Mouse (Mus musculus) T-helper 2 cell (primary cell): ENCODE results near the gene Mapk11.

ENCODE experiments used
- in situ Hi-C: fragments of 300-600 bp; cut with MboI, MseI; formaldehyde crosslinking; loops from one replicate; pipeline ENCODE4 v1.15.1; 2025; ENCODE audit warnings: high pct_unique_total_duplicates

Mapk11 gene

DNA sequence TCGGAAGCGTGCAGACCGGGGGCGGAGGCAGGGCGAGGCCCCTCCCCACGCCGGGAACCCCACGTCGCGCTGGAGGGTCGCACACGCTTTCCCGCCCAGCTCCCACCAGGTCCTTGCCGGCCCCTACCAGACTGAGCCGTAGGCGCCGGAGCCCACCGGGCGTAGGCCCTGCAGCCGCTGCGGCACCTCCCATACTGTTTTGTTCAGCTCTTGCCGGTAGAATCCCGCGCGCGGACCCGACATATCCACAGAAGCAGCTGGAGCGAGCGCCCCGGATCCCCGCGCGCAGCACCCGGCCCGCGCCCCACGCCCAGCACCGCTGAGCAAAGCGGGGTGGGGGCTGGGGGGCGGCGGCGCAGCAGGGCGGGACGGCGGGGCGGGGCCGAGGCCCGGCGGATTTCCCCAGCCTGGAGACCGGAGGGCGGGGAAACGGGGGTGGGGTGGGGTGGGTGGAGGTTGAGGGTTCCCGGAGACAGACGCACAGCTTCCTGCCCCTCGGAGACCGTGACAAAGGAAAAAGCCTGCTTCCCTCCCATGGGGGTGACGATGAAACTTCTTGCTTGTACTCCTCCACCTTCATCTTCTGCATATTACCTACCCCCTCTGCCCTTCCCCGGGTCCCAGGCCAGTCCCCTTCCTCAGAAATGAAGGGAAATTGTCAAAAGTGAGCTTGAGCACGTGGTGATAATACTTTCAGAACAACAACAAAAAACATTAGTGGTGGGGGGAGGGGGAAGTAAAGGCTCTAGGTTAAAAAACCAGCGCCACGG, at the start of gene Mapk11:
Gene Mapk11 (minus strand): TSS at position 358 of the 770 bp plus-strand sequence.
- in situ Hi-C loops = loop anchor here (25.0 kb wide), 1 partner anchor 838 kb away; no protein-coding TSS in a partner anchor

GRCm38 (mm10) chr15:89197056-89197455, 47.6 kb upstream of the Mapk11 start:
- in situ Hi-C loops = no loop called here

DNA sequence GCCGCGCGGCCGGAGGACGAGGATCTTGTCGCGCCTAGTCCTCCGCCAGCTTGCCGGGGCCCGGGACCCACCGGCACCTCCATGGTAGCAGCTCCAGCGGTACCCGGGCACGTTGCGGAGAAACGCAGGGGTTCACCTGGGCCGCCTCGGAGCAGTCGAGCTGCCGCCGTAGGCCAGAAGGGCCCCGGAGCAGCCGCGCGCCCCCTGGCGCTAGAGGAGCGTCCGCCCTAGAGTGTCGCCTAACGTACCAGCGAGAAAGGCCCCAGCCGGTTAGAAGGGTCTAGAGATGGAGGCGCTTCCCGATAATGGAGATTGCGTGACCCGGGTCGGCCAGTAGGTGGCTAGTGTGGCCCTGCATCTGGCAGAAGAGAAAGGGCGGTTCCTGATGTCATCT, 46.9 kb upstream of the Mapk11 start, which contains the start of gene Dennd6b:
Gene Dennd6b (minus strand): TSS at position 184 of the 394 bp plus-strand sequence.
- in situ Hi-C loops = no loop called here

- in situ Hi-C loops = no loop called here
These were observed 46.4 kb upstream of the Mapk11 start for GRCm38 (mm10) chr15:89195690-89196312.

GRCm38 (mm10) chr15:89195261-89195681, 45.8 kb upstream of the Mapk11 start:
- in situ Hi-C loops = no loop called here

DNA sequence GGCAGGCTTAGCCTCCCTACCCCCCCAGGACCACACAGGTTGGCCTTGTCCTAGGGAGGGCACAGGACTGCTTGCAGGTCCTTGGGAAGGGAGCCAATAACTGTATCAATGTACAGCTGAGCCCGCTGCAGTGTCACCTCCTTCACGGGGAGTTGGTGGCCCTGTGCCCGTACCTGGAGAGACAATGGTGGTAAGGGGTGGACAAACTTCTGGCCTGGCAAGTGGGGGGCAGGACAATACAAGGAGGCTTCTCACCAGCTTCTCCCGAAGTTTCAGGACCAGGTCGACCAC, 35.5 kb upstream of the Mapk11 start:
- in situ Hi-C loops = no loop called here

GRCm38 (mm10) chr15:89184141-89184936, 34.9 kb upstream of the Mapk11 start:
- in situ Hi-C loops = no loop called here

- in situ Hi-C loops = no loop called here
These were observed 33.4 kb upstream of the Mapk11 start for GRCm38 (mm10) chr15:89182842-89183241.

- in situ Hi-C loops = no loop called here
These were observed 32.9 kb upstream of the Mapk11 start for GRCm38 (mm10) chr15:89182328-89182741.

DNA sequence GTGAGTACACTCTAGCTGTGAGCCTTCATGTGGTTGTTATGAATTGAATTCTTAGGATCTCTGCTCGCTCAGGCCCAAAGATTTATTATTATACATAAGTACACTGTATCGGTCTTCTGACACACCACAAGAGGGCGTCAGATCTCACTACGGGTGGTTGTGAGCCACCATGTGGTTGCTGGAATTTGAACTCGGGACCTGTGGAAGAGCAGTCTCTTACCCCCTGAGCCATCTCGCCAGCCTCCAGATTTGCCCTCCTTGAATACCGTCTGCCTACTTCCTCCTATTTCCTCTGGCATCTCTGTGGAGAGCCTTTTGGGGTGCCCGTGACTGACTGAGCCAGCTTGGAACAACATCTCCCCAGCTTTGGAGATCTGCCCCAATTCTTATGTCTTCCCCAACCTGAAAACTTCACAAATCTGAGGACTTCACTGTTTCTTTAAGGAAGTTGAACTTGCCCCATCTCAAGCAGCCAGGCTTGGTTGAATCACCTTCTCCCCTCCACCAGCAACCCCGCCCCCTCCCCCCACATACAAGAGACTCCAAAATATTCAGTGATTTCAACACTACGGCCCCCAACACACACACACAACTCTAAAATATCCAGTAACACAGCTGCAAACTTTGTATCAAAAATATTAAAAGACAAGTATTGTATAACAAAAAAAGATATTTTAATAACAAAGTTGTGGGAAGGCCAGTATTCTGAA, 32.3 kb upstream of the Mapk11 start:
- in situ Hi-C loops = no loop called here

DNA sequence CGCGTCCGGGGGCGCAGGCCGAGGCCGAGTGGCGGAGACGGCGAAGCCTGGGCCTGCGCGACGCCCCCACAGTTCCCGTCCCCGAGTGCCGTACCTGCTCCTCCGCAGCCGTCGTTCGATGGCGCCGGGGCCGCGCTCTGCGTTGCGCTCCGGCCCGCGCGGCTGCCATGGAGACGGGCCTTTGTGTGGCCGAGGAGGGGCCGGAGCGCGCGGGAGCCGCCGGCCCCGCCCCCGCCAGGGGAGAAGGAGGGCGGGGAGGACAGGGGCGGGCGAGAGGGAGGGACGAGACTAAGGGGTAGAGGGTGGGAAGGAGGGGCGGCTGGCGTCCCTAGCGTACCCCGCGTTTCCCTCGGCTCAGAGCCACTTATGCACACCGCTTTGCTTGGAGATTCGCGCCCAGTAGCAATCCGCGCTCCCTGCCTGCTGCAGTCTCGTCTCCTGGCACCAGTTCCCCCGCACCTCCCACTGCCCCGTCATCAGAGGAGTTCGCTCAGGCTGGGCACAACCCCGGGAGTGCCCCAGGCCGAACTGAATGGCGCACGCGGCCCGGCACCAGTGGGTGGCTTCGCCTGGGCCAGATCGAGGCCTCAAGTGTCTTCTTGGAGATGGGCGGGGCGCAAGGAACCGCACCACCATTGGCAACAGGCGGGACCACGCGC, 31.3 kb upstream of the Mapk11 start, which contains the start of gene Plxnb2:
Gene Plxnb2 (minus strand): TSS at position 218 of the 659 bp plus-strand sequence.
- in situ Hi-C loops = no loop called here

GRCm38 (mm10) chr15:89180081-89180541, 30.7 kb upstream of the Mapk11 start:
- in situ Hi-C loops = no loop called here

GRCm38 (mm10) chr15:89179630-89179964, 30.2 kb upstream of the Mapk11 start:
- in situ Hi-C loops = no loop called here

DNA sequence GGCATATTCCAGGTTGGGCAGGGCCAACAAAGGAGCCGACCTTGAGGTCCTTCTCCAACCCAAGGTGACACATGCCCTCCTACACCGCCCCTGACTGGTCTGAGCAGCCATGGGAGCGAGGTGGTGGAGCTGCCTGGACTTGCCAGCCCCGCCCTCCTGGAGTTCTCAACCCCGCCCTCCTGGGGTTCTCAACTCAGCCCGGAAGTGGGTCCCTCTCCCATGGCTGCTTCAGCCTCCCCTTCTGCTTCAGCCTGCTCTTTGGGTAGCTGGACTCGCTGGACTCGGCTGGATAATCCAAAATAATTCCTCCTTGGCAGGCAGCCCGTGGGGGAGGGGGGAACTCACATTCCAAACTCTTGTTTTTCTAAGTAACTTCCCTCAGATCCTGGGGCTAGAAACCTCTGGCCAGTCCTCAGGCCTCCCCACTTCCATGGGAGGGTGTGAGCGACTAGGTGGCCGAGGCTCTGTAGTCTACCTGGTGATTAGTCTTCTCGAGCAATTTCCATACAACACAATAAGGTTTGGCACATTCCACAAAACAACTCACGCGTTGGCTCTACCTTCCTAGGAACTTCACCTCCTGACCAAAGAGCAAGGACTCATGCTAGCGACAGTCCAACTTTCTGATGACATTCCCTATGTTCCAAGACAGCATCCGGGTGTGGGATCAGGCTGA, 29.7 kb upstream of the Mapk11 start:
- in situ Hi-C loops = no loop called here

DNA sequence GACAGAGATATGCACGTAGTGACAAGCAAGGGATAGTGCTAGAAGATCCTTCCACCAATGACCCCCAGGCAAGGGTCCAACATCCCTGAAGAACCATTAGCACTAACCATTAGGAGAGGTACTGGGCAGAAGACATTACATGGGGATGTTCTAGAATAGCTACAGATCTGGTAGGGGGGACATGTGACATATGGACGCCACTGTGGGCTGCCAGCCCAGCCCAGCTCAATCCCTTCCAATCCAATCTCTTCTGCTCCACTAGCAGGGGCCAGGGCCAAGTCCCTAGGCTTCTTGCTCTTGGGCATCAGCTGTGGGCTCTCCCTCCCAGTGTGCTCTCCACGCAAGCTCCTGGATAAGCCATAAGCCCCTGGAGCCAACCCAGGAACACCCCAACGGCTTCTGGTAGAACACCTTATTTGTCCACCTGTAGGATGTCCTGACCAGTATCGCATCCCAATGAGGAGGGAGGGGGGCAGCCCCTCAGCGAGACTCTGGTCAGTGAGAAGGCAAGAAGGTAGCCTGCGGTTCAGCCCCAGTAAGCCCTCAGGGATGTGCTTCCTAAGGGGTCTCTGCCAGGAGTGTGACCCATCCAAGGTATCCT, 28.9 kb upstream of the Mapk11 start:
- in situ Hi-C loops = no loop called here

GRCm38 (mm10) chr15:89177576-89178259, 28.3 kb upstream of the Mapk11 start:
- in situ Hi-C loops = no loop called here

GRCm38 (mm10) chr15:89177121-89177520, 27.7 kb upstream of the Mapk11 start:
- in situ Hi-C loops = no loop called here

- in situ Hi-C loops = no loop called here
These were observed 26.2 kb upstream of the Mapk11 start for GRCm38 (mm10) chr15:89175411-89176155.

- in situ Hi-C loops = loop anchor here (25.0 kb wide), 1 partner anchor 812 kb away; no protein-coding TSS in a partner anchor
These were observed 25.5 kb upstream of the Mapk11 start for GRCm38 (mm10) chr15:89174889-89175339.
